Mouse (Mus musculus) CH12.LX (cell line): ENCODE measurements around the gene Dapk2. TPM values are rescaled to one million over a fixed set of nuclear protein-coding genes. Genes with fewer than 3 reads are reported as not detected.

Experiments used
- DNase-seq: peaks from one replicate; pipeline ENCODE4 v3.0.0-alpha.2; 2013; ENCODE audit errors: extremely low read depth
- H3K27ac ChIP-seq: 2 replicates; pipeline ENCODE4 v1.5.1; 2012; ENCODE audit warnings: low read depth, mild to moderate bottlenecking, control low read depth, moderate library complexity; ENCODE audit not compliant: insufficient read depth
- H3K27me3 ChIP-seq: replicated peaks from 2 replicates; pipeline ENCODE3; 2012; ENCODE audit warnings: inconsistent platforms
- H3K36me3 ChIP-seq, 2 experiments: replicated peaks in 1 of 2; 2 replicates each; pipeline versions ENCODE3 to v1.6.1; 2012; ENCODE audit warnings: inconsistent platforms in 1 of 2, low read length in 1 of 2, mild to moderate bottlenecking in 1 of 2, mixed read lengths in 1 of 2, moderate library complexity in 1 of 2; ENCODE audit not compliant: control insufficient read depth in 1 of 2, insufficient read depth in 1 of 2
- H3K4me1 ChIP-seq, 2 experiments: 2 replicates each; pipeline ENCODE4 v1.6.1; 2012; ENCODE audit warnings: inconsistent platforms in 1 of 2, moderate library complexity in 1 of 2; ENCODE audit not compliant: insufficient read depth in 2 of 2, control insufficient read depth in 1 of 2
- H3K4me2 ChIP-seq: 2 replicates; pipeline ENCODE4 v1.6.1; 2012; ENCODE audit warnings: low read depth, mild to moderate bottlenecking, control low read depth; ENCODE audit not compliant: poor library complexity, insufficient read depth, severe bottlenecking
- H3K4me3 ChIP-seq, 3 experiments: fragments of 150-350 bp in 1 of 3; sonication (generic) in 1 of 3; replicated peaks in 1 of 3; 2 replicates each; pipeline versions ENCODE3 to v1.5.1; 2011 to 2012; ENCODE audit warnings: low read depth in 2 of 3, low read length in 2 of 3, mild to moderate bottlenecking in 2 of 3, moderate library complexity in 2 of 3, control low read depth in 1 of 3, improper control_type of control experiment in 1 of 3, inconsistent platforms in 1 of 3, mixed read lengths in 1 of 3; ENCODE audit not compliant: poor library complexity in 1 of 3
- H3K79me2 ChIP-seq: replicated peaks from 2 replicates; pipeline ENCODE4 v1.6.1; 2012; ENCODE audit warnings: mild to moderate bottlenecking, moderate library complexity; ENCODE audit not compliant: control insufficient read depth, poor library complexity, insufficient read depth, severe bottlenecking; ENCODE audit errors: extremely low read depth
- H3K9ac ChIP-seq: 2 replicates; pipeline ENCODE4 v1.6.1; 2012; ENCODE audit warnings: low read depth, mild to moderate bottlenecking, control low read depth, moderate library complexity; ENCODE audit not compliant: insufficient read depth
- H3K9me3 ChIP-seq: replicated peaks from 2 replicates; pipeline ENCODE3; 2012; ENCODE audit warnings: low read length, inconsistent platforms, mixed read lengths
- BHLHE40 ChIP-seq: IDR thresholded peaks from 2 replicates; pipeline ENCODE4 v1.6.1; 2011; ENCODE audit warnings: mild to moderate bottlenecking, low read depth, low read length, improper control_type of control experiment
- CHD1 ChIP-seq: IDR thresholded peaks from 2 replicates; pipeline ENCODE4 v1.6.1; 2012; ENCODE audit warnings: low read depth, low read length, improper control_type of control experiment, inconsistent platforms
- CHD2 ChIP-seq: IDR thresholded peaks from 2 replicates; pipeline ENCODE4 v1.6.1; 2011; ENCODE audit warnings: low read length, improper control_type of control experiment
- CTCF ChIP-seq, 2 experiments: IDR thresholded peaks in 1 of 2; conservative IDR thresholded peaks in 1 of 2; 2 replicates each; pipeline ENCODE4 v1.5.1; 2011 to 2012; ENCODE audit warnings: low read depth in 2 of 2, low read length in 2 of 2, improper control_type of control experiment in 1 of 2, inconsistent platforms in 1 of 2, mild to moderate bottlenecking in 1 of 2, moderate library complexity in 1 of 2
- E2F4 ChIP-seq: IDR thresholded peaks from 2 replicates; pipeline ENCODE4 v1.6.1; 2011; ENCODE audit warnings: low read depth, low read length, improper control_type of control experiment; ENCODE audit not compliant: insufficient replicate concordance
- ELF1 ChIP-seq: IDR thresholded peaks from 2 replicates; pipeline ENCODE4 v1.6.1; 2014; ENCODE audit warnings: low read depth, mild to moderate bottlenecking, inconsistent platforms, low read length, improper control_type of control experiment
- EP300 ChIP-seq: IDR thresholded peaks from 2 replicates; pipeline ENCODE4 v1.6.1; 2011; ENCODE audit warnings: low read length, improper control_type of control experiment
- ETS1 ChIP-seq: conservative IDR thresholded peaks from 2 replicates; pipeline ENCODE4 v1.6.1; 2012; ENCODE audit warnings: low read depth, mild to moderate bottlenecking, inconsistent platforms, low read length, improper control_type of control experiment, moderate library complexity
- GABPA ChIP-seq: IDR thresholded peaks from 2 replicates; pipeline ENCODE4 v1.6.1; 2012; ENCODE audit warnings: low read depth, low read length, improper control_type of control experiment, inconsistent platforms; ENCODE audit not compliant: insufficient replicate concordance
- HCFC1 ChIP-seq: IDR thresholded peaks from 2 replicates; pipeline ENCODE4 v1.6.1; 2012; ENCODE audit warnings: low read depth, mild to moderate bottlenecking, inconsistent platforms, low read length, improper control_type of control experiment
- IRF4 ChIP-seq: IDR thresholded peaks from 2 replicates; pipeline ENCODE4 v1.6.1; 2014; ENCODE audit warnings: low read depth, mild to moderate bottlenecking, inconsistent platforms, low read length, improper control_type of control experiment
- JUN ChIP-seq: IDR thresholded peaks from 2 replicates; pipeline ENCODE4 v1.6.1; 2011; ENCODE audit warnings: low read depth, mild to moderate bottlenecking, low read length, improper control_type of control experiment, moderate library complexity; ENCODE audit not compliant: insufficient read depth
- JUND ChIP-seq: conservative IDR thresholded peaks from 2 replicates; pipeline ENCODE4 v1.6.1; 2011; ENCODE audit warnings: low read depth, low read length, improper control_type of control experiment
- KAT2A ChIP-seq: IDR thresholded peaks from 2 replicates; pipeline ENCODE4 v1.6.1; 2012; ENCODE audit warnings: low read length, improper control_type of control experiment, inconsistent platforms; ENCODE audit not compliant: insufficient replicate concordance
- MAFK ChIP-seq: IDR thresholded peaks from 2 replicates; pipeline ENCODE4 v1.6.1; 2011; ENCODE audit warnings: low read length, improper control_type of control experiment; ENCODE audit not compliant: insufficient replicate concordance
- MAX ChIP-seq: IDR thresholded peaks from 2 replicates; pipeline ENCODE4 v1.6.1; 2011; ENCODE audit warnings: low read length, improper control_type of control experiment
- MAZ ChIP-seq: IDR thresholded peaks from 2 replicates; pipeline ENCODE4 v1.6.1; 2012; ENCODE audit warnings: low read depth, mild to moderate bottlenecking, inconsistent platforms, low read length, improper control_type of control experiment, moderate library complexity
- MEF2A ChIP-seq: IDR thresholded peaks from 2 replicates; pipeline ENCODE4 v1.6.1; 2014; ENCODE audit warnings: low read depth, mild to moderate bottlenecking, inconsistent platforms, low read length, improper control_type of control experiment, borderline replicate concordance
- MXI1 ChIP-seq: IDR thresholded peaks from 2 replicates; pipeline ENCODE4 v1.6.1; 2011; ENCODE audit warnings: mild to moderate bottlenecking, low read depth, low read length, improper control_type of control experiment
- MYC ChIP-seq: IDR thresholded peaks from 2 replicates; pipeline ENCODE4 v1.6.1; 2011; ENCODE audit warnings: low read depth, mild to moderate bottlenecking, improper control_type of control experiment, low read length
- NELFE ChIP-seq: IDR thresholded peaks from 2 replicates; pipeline ENCODE4 v1.6.1; 2011; ENCODE audit warnings: low read depth, low read length, improper control_type of control experiment
- NRF1 ChIP-seq: IDR thresholded peaks from 2 replicates; pipeline ENCODE4 v1.6.1; 2014; ENCODE audit warnings: low read depth, mild to moderate bottlenecking, inconsistent platforms, low read length, improper control_type of control experiment, moderate library complexity
- PAX5 ChIP-seq: IDR thresholded peaks from 2 replicates; pipeline ENCODE4 v1.6.1; 2012; ENCODE audit warnings: low read length, inconsistent platforms, mixed read lengths
- POLR2A ChIP-seq: IDR thresholded peaks from 2 replicates; pipeline ENCODE4 v1.6.1; 2011; ENCODE audit warnings: low read depth, mild to moderate bottlenecking, improper control_type of control experiment, low read length
- POLR2AphosphoS2 ChIP-seq: IDR thresholded peaks from 2 replicates; pipeline ENCODE4 v1.6.1; 2011; ENCODE audit warnings: low read depth, low read length, improper control_type of control experiment
- RAD21 ChIP-seq: IDR thresholded peaks from 2 replicates; pipeline ENCODE4 v1.6.1; 2011; ENCODE audit warnings: low read depth, mild to moderate bottlenecking, low read length, improper control_type of control experiment, moderate library complexity
- RCOR1 ChIP-seq: conservative IDR thresholded peaks from 2 replicates; pipeline ENCODE4 v1.6.1; 2012; ENCODE audit warnings: low read depth, mild to moderate bottlenecking, inconsistent platforms, low read length, improper control_type of control experiment
- SIN3A ChIP-seq: IDR thresholded peaks from 2 replicates; pipeline ENCODE4 v1.6.1; 2012; ENCODE audit warnings: low read length, improper control_type of control experiment, inconsistent platforms
- SMC3 ChIP-seq: IDR thresholded peaks from 2 replicates; pipeline ENCODE4 v1.6.1; 2011; ENCODE audit warnings: low read depth, low read length, improper control_type of control experiment
- TBP ChIP-seq: conservative IDR thresholded peaks from 2 replicates; pipeline ENCODE4 v1.6.1; 2011; ENCODE audit warnings: low read depth, low read length, improper control_type of control experiment
- TCF12 ChIP-seq: IDR thresholded peaks from 2 replicates; pipeline ENCODE4 v1.6.1; 2014; ENCODE audit warnings: low read depth, mild to moderate bottlenecking, inconsistent platforms, low read length, improper control_type of control experiment
- UBTF ChIP-seq: IDR thresholded peaks from 2 replicates; pipeline ENCODE4 v1.6.1; 2012; ENCODE audit warnings: low read depth, mild to moderate bottlenecking, inconsistent platforms, low read length, improper control_type of control experiment, moderate library complexity
- USF1 ChIP-seq: IDR thresholded peaks from 2 replicates; pipeline ENCODE4 v1.6.1; 2014; ENCODE audit warnings: low read depth, mild to moderate bottlenecking, inconsistent platforms, low read length, improper control_type of control experiment
- USF2 ChIP-seq: conservative IDR thresholded peaks from 2 replicates; pipeline ENCODE4 v1.6.1; 2011; ENCODE audit warnings: low read depth, low read length, improper control_type of control experiment
- ZC3H11A ChIP-seq: IDR thresholded peaks from 2 replicates; pipeline ENCODE4 v1.6.1; 2012; ENCODE audit warnings: low read depth, mild to moderate bottlenecking, inconsistent platforms, low read length, improper control_type of control experiment
- ZKSCAN1 ChIP-seq: IDR thresholded peaks from 2 replicates; pipeline ENCODE4 v1.6.1; 2012; ENCODE audit warnings: low read depth, inconsistent platforms, low read length, improper control_type of control experiment, borderline replicate concordance
- ZMIZ1 ChIP-seq: IDR thresholded peaks from 2 replicates; pipeline ENCODE4 v1.6.1; 2012; ENCODE audit warnings: low read depth, mild to moderate bottlenecking, inconsistent platforms, low read length, improper control_type of control experiment
- ZNF384 ChIP-seq: IDR thresholded peaks from 2 replicates; pipeline ENCODE4 v1.6.1; 2012; ENCODE audit warnings: low read depth, low read length, improper control_type of control experiment, inconsistent platforms
- dilution Hi-C: fragments of 300-500 bp; cut with MboI; formaldehyde crosslinking; loops from 2 replicates; pipeline ENCODE4 v1.14.3; 2020; ENCODE audit warnings: low sequenced_read_pairs; ENCODE audit not compliant: extremely low pct_unique_long_range_greater_than_20kb, extremely low pct_ligation_motif_present
- in situ Hi-C: fragments of 300-500 bp; cut with MboI; formaldehyde crosslinking; loops from 3 replicates; pipeline ENCODE4 v1.14.3; 2019; ENCODE audit warnings: low sequenced_read_pairs, low pct_ligation_motif_present, low pct_unique_long_range_greater_than_20kb, mixed read lengths
- polyA plus RNA-seq: library from polyadenylated mRNA; unstranded; fragments of >175 nt; gene quantifications from 2 replicates; pipeline ENCODE4 v1.2.1, GENCODE M21; 2012; ENCODE audit warnings: low read depth; ENCODE audit not compliant: insufficient read length
- total RNA-seq, 2 experiments: library from RNA; depleted of rRNA; stranded (reverse); fragments of 300-350 nt in 1 of 2; fragments of >200 nt in 1 of 2; gene quantifications; 2 replicates each; pipeline ENCODE4 v1.2.3; 2012 to 2014

Dapk2 gene
- total and polyA plus RNA-seq, 3 experiments, result 25.2 to 60.3 (median 39.0) TPM

DNA sequence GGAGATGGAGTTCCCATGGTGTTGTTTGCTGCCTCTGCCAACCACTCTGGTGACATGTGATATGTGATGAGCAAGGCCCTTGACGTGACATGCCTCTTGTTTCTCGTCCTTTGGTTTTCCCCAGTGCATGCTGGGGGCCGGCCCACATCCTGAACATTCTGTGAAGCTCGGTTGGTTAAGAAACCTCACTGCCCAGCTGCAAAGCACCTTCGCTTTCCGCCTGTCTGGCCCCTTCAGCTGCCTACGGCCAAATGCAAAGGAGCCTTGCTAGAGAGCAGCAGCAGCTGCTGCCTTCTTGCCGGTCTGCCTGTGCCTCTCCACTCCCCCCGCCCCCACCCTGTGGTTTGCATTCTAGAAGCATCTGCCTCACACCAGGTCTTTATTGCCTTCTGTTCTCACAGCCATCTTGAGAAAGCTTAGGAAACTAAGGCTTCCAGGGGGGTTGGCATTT, 123.5 kb downstream of the Dapk2 start:
- H3K4me1 ChIP-seq, result peaks cover 49 to 85% of the 10 kb centered on the region in 2 experiments
- no peaks in the 10 kb centered on the region for H3K27me3 ChIP-seq
- no peaks in the 10 kb centered on the region for H3K36me3 ChIP-seq
- TF ChIP-seq NELFE, result peak; percentile 57
- TF ChIP-seq CHD1, result no peak; the same call in 1 of the 2 replicates
- no peak for TF ChIP-seq E2F4
- peak; percentile 6; the same call in 1 of the 2 replicates for TF ChIP-seq JUN
- TF ChIP-seq ZC3H11A, result no peak
- TF ChIP-seq EP300, result peak; percentile 94; the same call in 1 of the 2 replicates
- TF ChIP-seq MAX, result peak; percentile 85
- no peak for TF ChIP-seq POLR2AphosphoS2
- TF ChIP-seq SIN3A, result no peak; the same call in none of the 2 replicates
- TF ChIP-seq IRF4, result peak; percentile 87
- TF ChIP-seq SMC3, result peak; percentile 45
- peak; percentile 100 for TF ChIP-seq TCF12
- TF ChIP-seq KAT2A, result no peak
- 0 out of 2 replicates have a peak, but pooled peaks have one; percentile 37 for TF ChIP-seq NRF1
- TF ChIP-seq ZNF384, result no peak
- peak; percentile 87 for TF ChIP-seq BHLHE40
- peak; percentile 43; the same call in 1 of the 2 replicates for TF ChIP-seq RCOR1
- peak; percentile 42; the same call in 1 of the 2 replicates for TF ChIP-seq HCFC1
- peak; percentile 73 for TF ChIP-seq CHD2
- TF ChIP-seq USF1, result no peak
- peak; percentile 78 for TF ChIP-seq MXI1
- TF ChIP-seq ETS1, result peak; percentile 95
- TF ChIP-seq MYC, result peak; percentile 93
- TF ChIP-seq JUND, result no peak
- no peak for TF ChIP-seq PAX5
- no peak for TF ChIP-seq CTCF (conservative IDR thresholded peaks at IDR 0.05 in 1 of 2, IDR thresholded peaks at IDR 0.05 in 1 of 2; ENCODE audit: low read depth in 2 of 2, low read length in 2 of 2)
- peak; percentile 90 for TF ChIP-seq MEF2A
- peak; percentile 99 for TF ChIP-seq UBTF
- no peak; the same call in 1 of the 2 replicates for TF ChIP-seq ELF1
- peak; percentile 97 for TF ChIP-seq MAZ
- peak; percentile 97 for TF ChIP-seq TBP
- TF ChIP-seq RAD21, result peak; percentile 19
- 0 out of 2 replicates have a peak, but pooled peaks have one; percentile 68 for TF ChIP-seq MAFK
- TF ChIP-seq USF2, result 0 out of 2 replicates have a peak, but pooled peaks have one; percentile 25
- TF ChIP-seq GABPA, result no peak
- peak; percentile 69; the same call in 1 of the 2 replicates for TF ChIP-seq POLR2A
- peak; percentile 63; the same call in 1 of the 2 replicates for TF ChIP-seq ZMIZ1
- no peak for TF ChIP-seq ZKSCAN1
- DNase-seq, result peak; percentile 99
- dilution Hi-C loops, result no loop called here
- H3K9ac ChIP-seq, result peak overlapping the region; percentile 58; the same call in 1 of the 2 replicates
- no peak overlapping the region for H3K4me3 ChIP-seq
- H3K9me3 ChIP-seq, result no peaks in the 10 kb centered on the region
- peak overlapping the region; percentile 57; the same call in 1 of the 2 replicates for H3K4me2 ChIP-seq
- peak overlapping the region; percentile 99 for H3K27ac ChIP-seq
- H3K79me2 ChIP-seq, result no peaks in the 10 kb centered on the region
- in situ Hi-C loops, result loop anchor here (10.0 to 25.0 kb wide), 3 partner anchors 127 to 331 kb away; partner anchors contain the start of gene Dapk2
